Mouse (Mus musculus) kidney, postnatal 4 days (tissue): Measurements from ENCODE around the gene Rab4b.

Experiments
- DNase-seq, 2 experiments: peaks; one replicate each; pipeline ENCODE4 v3.0.0; 2021; ENCODE audit warnings: mixed read lengths in 2 of 2

Rab4b gene

GRCm38 (mm10) chr7:27159256-27159655, 19.4 kb downstream of the Rab4b start:
- no peak for DNase-seq

GRCm38 (mm10) chr7:27158171-27158570, 20.5 kb downstream of the Rab4b start:
- DNase-seq: no peak

- no peak for DNase-seq
Observed at GRCm38 (mm10) chr7:27156005-27156404, 22.7 kb downstream of the Rab4b start.

- DNase-seq: peak; percentile 63 to 74
Observed at GRCm38 (mm10) chr7:27153205-27153764, 25.4 kb downstream of the Rab4b start, which contains the start of gene Cyp2t4. TSS of gene Cyp2t4 (plus strand) at chr7:27153714.

- no peak for DNase-seq
Observed at GRCm38 (mm10) chr7:27136410-27136996, 42.2 kb downstream of the Rab4b start.

GRCm38 (mm10) chr7:27133757-27134156, 44.9 kb downstream of the Rab4b start:
- no peak for DNase-seq

- DNase-seq: peak; percentile 70 to 80
Observed at GRCm38 (mm10) chr7:27133156-27133555, 45.5 kb downstream of the Rab4b start.

- DNase-seq: peak; percentile 76 to 82
Observed at GRCm38 (mm10) chr7:27132588-27132987, 46.1 kb downstream of the Rab4b start.

GRCm38 (mm10) chr7:27131387-27131786, 47.3 kb downstream of the Rab4b start:
- no peak for DNase-seq

- peak in 1 of 2 experiments; percentile 21 for DNase-seq
Observed at GRCm38 (mm10) chr7:27130521-27131370, 48.0 kb downstream of the Rab4b start.

- DNase-seq: no peak
Observed at GRCm38 (mm10) chr7:27129811-27130210, 48.9 kb downstream of the Rab4b start.

GRCm38 (mm10) chr7:27128946-27129345, 49.8 kb downstream of the Rab4b start:
- DNase-seq: no peak

- DNase-seq: peak; percentile 64 to 67
Observed at GRCm38 (mm10) chr7:27128162-27128561, 50.5 kb downstream of the Rab4b start.

GRCm38 (mm10) chr7:27124969-27125368, 53.7 kb downstream of the Rab4b start:
- DNase-seq: no peak

- DNase-seq: no peak
Observed at GRCm38 (mm10) chr7:27124305-27124832, 54.3 kb downstream of the Rab4b start.

- no peak for DNase-seq
Observed at GRCm38 (mm10) chr7:27119676-27120075, 59.0 kb downstream of the Rab4b start, which contains the start of gene Cyp2f2. TSS of gene Cyp2f2 (plus strand) at chr7:27119909.
